In the genomic region with DNA sequence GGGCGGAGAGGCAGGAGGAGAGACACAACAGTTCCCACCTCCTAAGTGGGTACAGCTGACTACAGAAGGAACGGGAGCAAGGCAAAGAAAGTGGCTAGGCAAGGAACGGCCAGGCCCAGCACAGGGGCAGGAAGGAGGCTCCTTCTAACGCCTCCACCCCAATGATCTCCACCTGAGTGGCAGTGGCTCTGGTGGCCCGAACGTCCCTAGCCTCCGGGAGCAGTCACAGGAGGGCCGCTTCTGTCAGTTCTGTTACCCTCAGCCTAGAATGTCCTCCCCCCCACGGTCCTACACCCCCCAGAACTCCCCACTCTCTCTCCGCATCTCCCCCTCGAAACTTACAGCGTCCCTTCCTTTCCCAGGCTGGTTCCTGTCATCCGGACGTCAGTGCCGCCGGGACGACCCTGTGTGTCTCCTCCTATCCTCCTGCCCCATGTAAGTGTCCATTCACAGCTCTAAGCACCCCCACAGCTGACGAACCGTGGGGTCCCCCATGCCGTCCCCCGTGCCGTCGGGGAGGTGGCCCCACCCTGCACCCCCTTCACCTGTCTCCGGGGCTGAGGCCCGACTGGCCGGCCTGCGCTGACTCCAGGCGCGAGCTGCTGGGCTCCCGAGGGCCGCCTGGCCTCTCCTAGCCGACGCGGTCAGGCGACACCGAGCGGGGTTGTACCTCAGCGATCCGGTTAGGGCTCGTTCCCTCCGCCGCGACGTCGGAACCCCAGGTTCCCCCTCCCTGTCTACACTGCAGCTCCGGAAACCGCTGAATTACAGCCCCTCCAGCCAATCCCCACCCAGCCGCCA, we compare ENCODE assay signal across 8 mouse cellular contexts. TPM values are rescaled to one million over a fixed set of nuclear protein-coding genes. Genes with fewer than 3 reads are reported as not detected.
DNase-seq lines count a peak whose midpoint lies in the region; ATAC-seq and TF ChIP-seq lines count a peak whose summit lies in the region.

No protein-coding gene starts in this region.

- no peaks in the 10 kb centered on the region for H3K27me3 ChIP-seq in testis, adult 2 months (ENCODE audit: control insufficient read depth, insufficient read depth, low read length)
- no peaks in the 10 kb centered on the region for H3K27me3 ChIP-seq in forebrain, embryonic 14.5 days (replicated peaks; ENCODE audit: control insufficient read depth, insufficient read depth, low read length)
- no peaks in the 10 kb centered on the region for H3K27me3 ChIP-seq in kidney, postnatal 0 days (ENCODE audit: insufficient read depth, low read length)

- no peaks in the 10 kb centered on the region for H3K9me3 ChIP-seq in forebrain, embryonic 14.5 days (replicated peaks; ENCODE audit: control insufficient read depth, low read length)
- no peaks in the 10 kb centered on the region for H3K9me3 ChIP-seq in kidney, postnatal 0 days (replicated peaks; ENCODE audit: low read length)

- no peak for TF ChIP-seq CTCF in testis, adult 2 months (IDR thresholded peaks at IDR 0.05; ENCODE audit: control insufficient read depth, insufficient read depth, insufficient replicate concordance, low read depth, low read length)
- no peak for TF ChIP-seq CTCF in kidney, postnatal 0 days (IDR thresholded peaks at IDR 0.05; ENCODE audit: low read depth)

- peak overlapping the region; percentile 80 for H3K27ac ChIP-seq in testis, adult 2 months (ENCODE audit: control insufficient read depth, insufficient read depth, low read depth, low read length)
- H3K27ac ChIP-seq in forebrain, embryonic 14.5 days (ENCODE audit: low read depth, low read length), result peak overlapping the region; percentile 53; the same call in 1 of the 2 replicates
- peak overlapping the region; percentile 95 for H3K27ac ChIP-seq in kidney, postnatal 0 days
- H3K27ac ChIP-seq in macrophage, result peak overlapping the region; percentile 84

- peak; percentile 77 for TF ChIP-seq POLR2A in testis, adult 2 months (IDR thresholded peaks at IDR 0.05; ENCODE audit: control insufficient read depth, low read depth, low read length)

- H3K79me2 ChIP-seq in macrophage (ENCODE audit: inconsistent target), result peaks cover 52% of the 10 kb centered on the region

- no peaks in the 10 kb centered on the region for H3K36me3 ChIP-seq in testis, adult 2 months (ENCODE audit: control insufficient read depth, insufficient read depth, low read length)
- H3K36me3 ChIP-seq in forebrain, embryonic 14.5 days (ENCODE audit: control insufficient read depth, insufficient read depth, low read length), result no peaks in the 10 kb centered on the region
- H3K36me3 ChIP-seq in kidney, postnatal 0 days (ENCODE audit: insufficient read depth, low read length), result no peaks in the 10 kb centered on the region
- H3K36me3 ChIP-seq in macrophage (ENCODE audit: inconsistent target), result no peaks in the 10 kb centered on the region

- 1% methylated on average over 48 of the region's 48 CpGs for whole genome bisulfite sequencing in forebrain, embryonic 14.5 days
- under 1% methylated on average over 47 of the region's 48 CpGs for WGBS in kidney, postnatal 0 days
- under 1% methylated on average over 46 of the region's 48 CpGs for WGBS in macrophage (ENCODE audit: missing documents)

- H3K4me1 ChIP-seq in testis, adult 2 months (ENCODE audit: control insufficient read depth, insufficient read depth, low read length), result peaks cover 2% of the 10 kb centered on the region
- H3K4me1 ChIP-seq in forebrain, embryonic 14.5 days (ENCODE audit: control insufficient read depth, insufficient read depth, low read length), result peaks cover 6% of the 10 kb centered on the region; the same call in 1 of the 2 replicates
- no peaks in the 10 kb centered on the region for H3K4me1 ChIP-seq in kidney, postnatal 0 days (replicated peaks; ENCODE audit: insufficient read depth, low read length)

- peak overlapping the region; percentile 77 for H3K4me2 ChIP-seq in forebrain, embryonic 14.5 days (ENCODE audit: low read length)
- peak overlapping the region; percentile 77 for H3K4me2 ChIP-seq in kidney, postnatal 0 days (ENCODE audit: low read length)

- peak overlapping the region; percentile 88 for H3K4me3 ChIP-seq in testis, adult 2 months (ENCODE audit: control insufficient read depth, low read depth, low read length)
- H3K4me3 ChIP-seq in forebrain, embryonic 14.5 days (ENCODE audit: low read depth, low read length), result peak overlapping the region; percentile 70
- H3K4me3 ChIP-seq in kidney, postnatal 0 days (replicated peaks; ENCODE audit: low read depth, low read length), result peak overlapping the region; percentile 94
- peak overlapping the region; percentile 93 for H3K4me3 ChIP-seq in macrophage (ENCODE audit: inconsistent target)

- peak; percentile 0; the same call in 1 of the 2 replicates for ATAC-seq in forebrain, embryonic 14.5 days
- ATAC-seq in kidney, postnatal 0 days (replicated peaks; ENCODE audit: low FRiP score, low read depth), result peak; percentile 0; the same call in 1 of the 2 replicates

- no peak for DNase-seq in testis, postnatal 10 days (ENCODE audit: low spot score)
- peak; percentile 24 for DNase-seq in brain, adult 2 months (ENCODE audit: low read depth, low spot score)
- DNase-seq in forebrain, embryonic 14.5 days (ENCODE audit: low spot score), result peak; percentile 25
- DNase-seq in kidney, postnatal 0 days (ENCODE audit: low spot score), result peak; percentile 63
- no peak for DNase-seq in layer of hippocampus, adult 9-11 months
- no peak for DNase-seq in frontal cortex, postnatal 25 days (ENCODE audit: low spot score in 2 of 2)

- peak overlapping the region; percentile 82 for H3K9ac ChIP-seq in forebrain, embryonic 14.5 days (ENCODE audit: low read length)
- peak overlapping the region; percentile 89 for H3K9ac ChIP-seq in kidney, postnatal 0 days (ENCODE audit: low read depth, low read length)

RNA-seq across cellular contexts. Expression of a gene that starts 0.4 kb away (rescaled TPM):
- 25.0 and 30.2 TPM in 2 replicates for polyA plus RNA-seq in testis, adult 2 months (2012; rRNA removed)
- polyA plus RNA-seq in forebrain, embryonic 14.5 days (2014; fragmentation: Nextera tagmentation; extraction: Ambion mirVana), result 23.3 and 26.4 TPM in 2 replicates
- polyA plus RNA-seq in kidney, postnatal 0 days (2015; fragmentation: Nextera tagmentation; extraction: Ambion mirVana), result 48.0 and 51.8 TPM in 2 replicates
- total RNA-seq in macrophage (2018; cell fraction: chromatin; rRNA removed), result 100 to 1,000 TPM; 112 to 644 (median 259) TPM
- total RNA-seq in macrophage (2018; cell fraction: cytosol; rRNA removed), result 100 to 1,000 TPM in 6 of 26 experiments, 10 to 100 TPM in 20; 55.8 to 122 (median 79.2) TPM
- 100 to 1,000 TPM in 22 of 26 experiments, 10 to 100 TPM in 4; 80.4 to 475 (median 153) TPM for total RNA-seq in macrophage (2018; cell fraction: nucleus; rRNA removed)
- polyA plus RNA-seq in macrophage (2018), result 44.1 to 73.6 TPM (median 66.6 TPM) in 3 replicates

RNA-seq across cellular contexts. Expression of a gene that starts 31.8 kb away (rescaled TPM):
- 5.1 and 6.1 TPM in 2 replicates for polyA plus RNA-seq in testis, adult 2 months (2012; rRNA removed)
- 15.6 and 21.1 TPM in 2 replicates for polyA plus RNA-seq in forebrain, embryonic 14.5 days (2014; fragmentation: Nextera tagmentation; extraction: Ambion mirVana)
- polyA plus RNA-seq in kidney, postnatal 0 days (2015; fragmentation: Nextera tagmentation; extraction: Ambion mirVana), result 143 and 156 TPM in 2 replicates
- total RNA-seq in macrophage (2018; cell fraction: chromatin; rRNA removed), result 10 to 100 TPM in 1 of 26 experiments, 1 to 10 TPM in 2, under 1 TPM in 10, not detected in 13; 0.19 to 28.7 (median 0.31) TPM
- total RNA-seq in macrophage (2018; cell fraction: cytosol; rRNA removed), result 1 to 10 TPM in 8 of 26 experiments, under 1 TPM in 16, not detected in 2; 0.06 to 2.1 (median 0.74) TPM
- 1 to 10 TPM in 2 of 26 experiments, under 1 TPM in 16, not detected in 8; 0.11 to 6.1 (median 0.50) TPM for total RNA-seq in macrophage (2018; cell fraction: nucleus; rRNA removed)
- 0.35 to 1.1 TPM (median 0.93 TPM) in 3 replicates for polyA plus RNA-seq in macrophage (2018)

Comparison
In these comparisons a context has a peak if more than half of its experiments do, and no peak if none do; other contexts are left out.
1. DNase-seq: peak in brain, adult 2 months (single experiment), forebrain, embryonic 14.5 days (single experiment) and kidney, postnatal 0 days (single experiment); none in testis, postnatal 10 days (single experiment), layer of hippocampus, adult 9-11 months (single experiment) and frontal cortex, postnatal 25 days (0 of 2).
2. Peak in every context shown above with its lines, with median percentiles within 50 percentile points of each other: H3K27ac ChIP-seq and H3K4me3 ChIP-seq.